Mouse (Mus musculus): ENCODE data around the gene Nid2. TPM values are rescaled to one million over a fixed set of nuclear protein-coding genes. Genes with fewer than 3 reads are reported as not detected.

Gene Nid2
- polyA plus RNA-seq, 1 experiment from 2014 or later, result 1.9 TPM

GRCm38 (mm10) chr14:19740147-19740738, 10.8 kb upstream of the Nid2 start:
- DNase-seq (ENCODE audit: low read depth, low spot score) (no peak), ATAC-seq (no peak)
- in situ Hi-C loops (cut with MboI; ENCODE audit: low pct_unique_long_range_greater_than_20kb), result no loop called here
- ChIA-PET CTCF (interaction anchor here (0.9 to 2.4 kb wide), 9 partner anchors 12 to 327 kb away, joined by 3 to 8 read pairs (median 3); no protein-coding TSS in a partner anchor), POLR2A (interaction anchor here (0.8 to 1.3 kb wide), 3 partner anchors 33 to 82 kb away, joined by 3 read pairs; no protein-coding TSS in a partner anchor)
- TF ChIP-seq CTCF (IDR thresholded peaks at IDR 0.05), result no peak
- no peaks in the 10 kb centered on the region for H3K27me3 ChIP-seq

- POLR2A ChIA-PET, result no interaction called here
- no peak for TF ChIP-seq CTCF (IDR thresholded peaks at IDR 0.05)
- in situ Hi-C loops (cut with MboI; ENCODE audit: low pct_unique_long_range_greater_than_20kb), result loop anchor here (5.0 kb wide), 1 partner anchor 38 kb away; no protein-coding TSS in a partner anchor
- DNase-seq (ENCODE audit: low read depth, low spot score) (no peak), ATAC-seq (peak; percentile 81)
- no peaks in the 10 kb centered on the region for H3K27me3 ChIP-seq
- CTCF ChIA-PET, result interaction anchor here (0.9 to 1.7 kb wide), 4 partner anchors 18 to 82 kb away, joined by 3 to 4 read pairs (median 3); no protein-coding TSS in a partner anchor
Observed at GRCm38 (mm10) chr14:19744876-19745275, 6.2 kb upstream of the Nid2 start.

- in situ Hi-C loops (cut with MboI; ENCODE audit: low pct_unique_long_range_greater_than_20kb), result loop anchor here (5.0 kb wide), 1 partner anchor 39 kb away; no protein-coding TSS in a partner anchor
- H3K27me3 ChIP-seq, result no peaks in the 10 kb centered on the region
- CTCF ChIA-PET, result interaction anchor here (0.6 to 2.0 kb wide), 3 partner anchors 13 to 70 kb away, joined by 3 to 8 read pairs (median 4); no protein-coding TSS in a partner anchor
- DNase-seq (ENCODE audit: low read depth, low spot score) (no peak), ATAC-seq (peak; percentile 61)
- POLR2A ChIA-PET, result interaction anchor here (0.7 to 0.8 kb wide), 4 partner anchors 42 to 410 kb away, joined by 3 to 4 read pairs (median 4); no protein-coding TSS in a partner anchor
- no peak for TF ChIP-seq CTCF (IDR thresholded peaks at IDR 0.05)
Observed at GRCm38 (mm10) chr14:19746232-19746631, 4.8 kb upstream of the Nid2 start.

GRCm38 (mm10) chr14:19746731-19747130, 4.3 kb upstream of the Nid2 start:
- in situ Hi-C loops (cut with MboI; ENCODE audit: low pct_unique_long_range_greater_than_20kb), result loop anchor here (5.0 kb wide), 1 partner anchor 39 kb away; no protein-coding TSS in a partner anchor
- ChIA-PET CTCF (interaction anchor here (1.3 to 2.0 kb wide), 3 partner anchors 13 to 40 kb away, joined by 4 to 10 read pairs (median 8); no protein-coding TSS in a partner anchor), POLR2A (interaction anchor here (0.7 kb wide), 1 partner anchor 60 kb away, joined by 3 read pairs; no protein-coding TSS in a partner anchor)
- TF ChIP-seq CTCF (IDR thresholded peaks at IDR 0.05), result no peak
- no peaks in the 10 kb centered on the region for H3K27me3 ChIP-seq
- DNase-seq (ENCODE audit: low read depth, low spot score), result no peak
- no peak for ATAC-seq

GRCm38 (mm10) chr14:19749743-19750142, 1.3 kb upstream of the Nid2 start:
- no peak for ATAC-seq
- POLR2A ChIA-PET, result no interaction called here
- no peaks in the 10 kb centered on the region for H3K27me3 ChIP-seq
- DNase-seq (ENCODE audit: low read depth, low spot score), result no peak
- in situ Hi-C loops (cut with MboI; ENCODE audit: low pct_unique_long_range_greater_than_20kb), result loop anchor here (5.0 kb wide), 1 partner anchor 42 kb away; no protein-coding TSS in a partner anchor
- no peak for TF ChIP-seq CTCF (IDR thresholded peaks at IDR 0.05)
- CTCF ChIA-PET, result interaction anchor here (0.8 kb wide), 1 partner anchor 10 kb away, joined by 3 read pairs; no protein-coding TSS in a partner anchor

- no peak for ATAC-seq
Observed at GRCm38 (mm10) chr14:19750411-19751024, 547 bp upstream of the Nid2 start.

GRCm38 (mm10) chr14:19752276-19752675, 1.2 kb downstream of the Nid2 start:
- ChIA-PET CTCF (interaction anchor here (1.0 kb wide), 1 partner anchor 12 kb away, joined by 3 read pairs; no protein-coding TSS in a partner anchor), POLR2A (no interaction called here)
- H3K27me3 ChIP-seq, result no peaks in the 10 kb centered on the region
- no peak for DNase-seq (ENCODE audit: low read depth, low spot score)
- ATAC-seq, result no peak
- no peak for TF ChIP-seq CTCF (IDR thresholded peaks at IDR 0.05)
- in situ Hi-C loops (cut with MboI; ENCODE audit: low pct_unique_long_range_greater_than_20kb), result no loop called here

More at GRCm38 (mm10) chr14:19750411-19751024, 547 bp upstream of the Nid2 start:
- in situ Hi-C loops (cut with MboI; ENCODE audit: low pct_unique_long_range_greater_than_20kb), result no loop called here
- no peak for TF ChIP-seq CTCF (IDR thresholded peaks at IDR 0.05)
- ChIA-PET CTCF (interaction anchor here (0.7 to 0.8 kb wide), 2 partner anchors 9 to 56 kb away, joined by 3 read pairs; no protein-coding TSS in a partner anchor), POLR2A (no interaction called here)
- no peak for DNase-seq (ENCODE audit: low read depth, low spot score)
- H3K27me3 ChIP-seq, result no peaks in the 10 kb centered on the region

GRCm38 (mm10) chr14:19759277-19760193, 8.5 kb downstream of the Nid2 start:
- no peaks in the 10 kb centered on the region for H3K27me3 ChIP-seq
- no peak for ATAC-seq
- no peak for DNase-seq (ENCODE audit: low read depth, low spot score)
- ChIA-PET CTCF (interaction anchor here (0.6 to 2.2 kb wide), 3 partner anchors 10 to 30 kb away, joined by 3 to 8 read pairs (median 3); no protein-coding TSS in a partner anchor), POLR2A (no interaction called here)
- in situ Hi-C loops (cut with MboI; ENCODE audit: low pct_unique_long_range_greater_than_20kb), result no loop called here
- TF ChIP-seq CTCF (IDR thresholded peaks at IDR 0.05), result no peak

- DNase-seq (ENCODE audit: low read depth, low spot score) (no peak), ATAC-seq (no peak)
- ChIA-PET POLR2A (no interaction called here), CTCF (interaction anchor here (1.3 to 2.2 kb wide), 2 partner anchors 14 to 29 kb away, joined by 3 to 8 read pairs; no protein-coding TSS in a partner anchor)
- in situ Hi-C loops (cut with MboI; ENCODE audit: low pct_unique_long_range_greater_than_20kb), result no loop called here
- no peak for TF ChIP-seq CTCF (IDR thresholded peaks at IDR 0.05)
- no peaks in the 10 kb centered on the region for H3K27me3 ChIP-seq
Observed at GRCm38 (mm10) chr14:19760721-19761120, 9.7 kb downstream of the Nid2 start.

- in situ Hi-C loops (cut with MboI; ENCODE audit: low pct_unique_long_range_greater_than_20kb), result no loop called here
- ChIA-PET POLR2A (no interaction called here), CTCF (interaction anchor here (1.5 to 2.6 kb wide), 2 partner anchors 13 to 15 kb away, joined by 4 to 10 read pairs; no protein-coding TSS in a partner anchor)
- no peak for ATAC-seq
- DNase-seq (ENCODE audit: low read depth, low spot score), result no peak
- TF ChIP-seq CTCF (IDR thresholded peaks at IDR 0.05), result no peak
- H3K27me3 ChIP-seq, result no peaks in the 10 kb centered on the region
Observed at GRCm38 (mm10) chr14:19762014-19762413, 10.9 kb downstream of the Nid2 start.
